Mouse (Mus musculus) left cerebral cortex, postnatal 14 days (tissue): Measurements from ENCODE around the gene Ephx4. TPM values are rescaled to one million over a fixed set of nuclear protein-coding genes. Genes with fewer than 3 reads are reported as not detected.

Source experiments
- total RNA-seq, 2 experiments: library from RNA; stranded (reverse); gene quantifications; 2 replicates each; pipeline ENCODE4 v1.2.3; 2021

The Ephx4 gene
- total RNA-seq, 2 experiments from 2014 or later: 71.7 to 76.4 TPM

Other genes starting within 250 kb of the Ephx4 start
- 1 to 10 TPM; 9.3 TPM for gene Tgfbr3, start 113.1 kb upstream of the Ephx4 start, total RNA-seq
- 10 to 100 TPM; 13.1 to 15.0 TPM for gene Brdt, start 71.6 kb upstream of the Ephx4 start, total RNA-seq
- under 1 TPM; 0.13 to 0.42 TPM for gene Lpcat2b, start 28.8 kb downstream of the Ephx4 start, total RNA-seq
- gene Btbd8, start 35.3 kb downstream of the Ephx4 start, total RNA-seq: 100 to 1,000 TPM; 142 to 145 TPM
- under 1 TPM; 0.66 to 0.76 TPM for gene Gm42669, start 104.9 kb downstream of the Ephx4 start, total RNA-seq
- 1 to 10 TPM in 1 of 2 experiments, under 1 TPM in 1; 0.55 to 1.1 TPM for gene 1700028K03Rik, start 132.0 kb downstream of the Ephx4 start, total RNA-seq
- 10 to 100 TPM; 21.8 to 24.0 TPM for gene Rpap2, start 194.6 kb downstream of the Ephx4 start, total RNA-seq
- gene Glmn, start 195.2 kb downstream of the Ephx4 start, total RNA-seq: 10 to 100 TPM; 18.1 to 18.7 TPM